Mouse (Mus musculus): ENCODE data around the gene Cacna1a. TPM values are rescaled to one million over a fixed set of nuclear protein-coding genes. Genes with fewer than 3 reads are reported as not detected.

Cacna1a gene
- total and polyA plus RNA-seq, 3 experiments, result 3.2 to 5.1 TPM; not detected in 1

GRCm38 (mm10) chr8:84513765-84514164 lies 125.5 kb downstream of the Cacna1a start:
- Histone ChIP-seq H3K27ac (ENCODE audit: control insufficient read depth, low read depth, low read length) (no peak overlapping the region), H3K36me3 (ENCODE audit: control insufficient read depth in 1 of 2, insufficient read depth in 2 of 2, low read length in 2 of 2) (no peaks in the 10 kb centered on the region), H3K4me1 (ENCODE audit: control insufficient read depth in 1 of 2, insufficient read depth in 2 of 2, low read length in 2 of 2) (no peaks in the 10 kb centered on the region), H3K9ac (ENCODE audit: control insufficient read depth, low read depth, low read length, poor library complexity, severe bottlenecking) (no peak overlapping the region), H3K27me3 (ENCODE audit: control insufficient read depth in 1 of 2, insufficient read depth in 2 of 2, low read length in 2 of 2) (peaks cover 0 to 2% of the 10 kb centered on the region in 2 experiments; a peak in 1 of 4 replicates), H3K9me3 (replicated peaks; ENCODE audit: insufficient read depth, low read length) (no peaks in the 10 kb centered on the region), H3K79me2 (ENCODE audit: control insufficient read depth, insufficient read depth, low read length, poor library complexity) (no peaks in the 10 kb centered on the region), H3K4me3 (ENCODE audit: control insufficient read depth in 1 of 2, insufficient read depth in 1 of 2, low read depth in 2 of 2, low read length in 2 of 2) (no peak overlapping the region)
- TF ChIP-seq RAD21 (IDR thresholded peaks at IDR 0.05; ENCODE audit: low read depth, low read length) (peak; percentile 29), SMC3 (IDR thresholded peaks at IDR 0.05; ENCODE audit: low read depth, low read length) (peak; percentile 46), POLR2A (IDR thresholded peaks at IDR 0.05; ENCODE audit: control insufficient read depth in 1 of 2, insufficient read depth in 1 of 2, low read depth in 1 of 2, low read length in 2 of 2, poor library complexity in 1 of 2) (no peak), TCF12 (IDR thresholded peaks at IDR 0.05; ENCODE audit: low read depth, low read length) (no peak), CTCF (IDR thresholded peaks at IDR 0.05 in 2 of 3, conservative IDR thresholded peaks at IDR 0.05 in 1 of 3; ENCODE audit: control insufficient read depth in 1 of 3, insufficient read depth in 1 of 3, low read depth in 2 of 3, low read length in 3 of 3, poor library complexity in 1 of 3, severe bottlenecking in 1 of 3) (peak; percentile 56 to 60 (median 57)), TBP (IDR thresholded peaks at IDR 0.05; ENCODE audit: low read depth, low read length) (no peak), KAT2A (conservative IDR thresholded peaks at IDR 0.05; ENCODE audit: low read depth, low read length) (no peak), POLR2AphosphoS2 (IDR thresholded peaks at IDR 0.05; ENCODE audit: low read length) (no peak), RCOR1 (IDR thresholded peaks at IDR 0.05; ENCODE audit: low read depth, low read length) (no peak)
- peak; percentile 27 for DNase-seq (ENCODE audit: low read depth, low spot score)

DNA sequence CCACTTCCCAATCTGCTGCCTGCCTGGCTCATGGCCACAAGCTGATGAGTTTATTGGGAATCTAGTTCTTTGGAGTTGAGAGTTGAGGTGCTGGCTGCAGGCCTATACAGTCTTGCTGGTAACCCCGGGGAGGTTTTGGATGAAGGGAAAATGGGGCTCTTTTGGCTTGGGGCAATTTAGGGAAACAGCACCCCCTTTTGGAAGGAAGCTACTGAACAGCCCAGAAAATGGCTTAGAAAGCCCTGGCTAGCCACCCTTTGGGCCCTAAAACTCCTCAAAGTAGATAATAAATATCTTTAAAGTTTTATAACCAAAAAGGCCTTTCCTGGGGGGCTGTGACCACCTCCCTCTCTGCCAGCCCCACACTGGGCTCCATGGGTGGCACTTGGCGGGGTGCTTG lies 129.9 kb downstream of the Cacna1a start:
- H3K27me3 ChIP-seq (ENCODE audit: control insufficient read depth in 1 of 2, insufficient read depth in 2 of 2, low read length in 2 of 2), result peaks cover 0 to 2% of the 10 kb centered on the region in 2 experiments; a peak in 1 of 4 replicates
- H3K36me3 ChIP-seq (ENCODE audit: control insufficient read depth in 1 of 2, insufficient read depth in 2 of 2, low read length in 2 of 2), result no peaks in the 10 kb centered on the region
- H3K27ac ChIP-seq (ENCODE audit: control insufficient read depth, low read depth, low read length), result no peak overlapping the region
- H3K9ac ChIP-seq (ENCODE audit: control insufficient read depth, low read depth, low read length, poor library complexity, severe bottlenecking), result no peak overlapping the region
- no peak for DNase-seq (ENCODE audit: low read depth, low spot score)
- H3K79me2 ChIP-seq (ENCODE audit: control insufficient read depth, insufficient read depth, low read length, poor library complexity), result no peaks in the 10 kb centered on the region
- H3K4me1 ChIP-seq (ENCODE audit: control insufficient read depth in 1 of 2, insufficient read depth in 2 of 2, low read length in 2 of 2), result no peaks in the 10 kb centered on the region
- H3K4me3 ChIP-seq (ENCODE audit: control insufficient read depth in 1 of 2, insufficient read depth in 1 of 2, low read depth in 2 of 2, low read length in 2 of 2), result no peak overlapping the region
- TF ChIP-seq USF1 (IDR thresholded peaks at IDR 0.05; ENCODE audit: low read depth, low read length) (no peak), CHD1 (IDR thresholded peaks at IDR 0.05; ENCODE audit: low read depth, low read length) (no peak), CTCF (IDR thresholded peaks at IDR 0.05 in 2 of 3, conservative IDR thresholded peaks at IDR 0.05 in 1 of 3; ENCODE audit: control insufficient read depth in 1 of 3, insufficient read depth in 1 of 3, low read depth in 2 of 3, low read length in 3 of 3, poor library complexity in 1 of 3, severe bottlenecking in 1 of 3) (peak in 1 of 3 experiments; percentile 40; a peak in 3 of 6 replicates), MXI1 (IDR thresholded peaks at IDR 0.05; ENCODE audit: low read depth, low read length) (no peak), MYB (IDR thresholded peaks at IDR 0.05; ENCODE audit: low read depth, low read length) (no peak), E2F4 (IDR thresholded peaks at IDR 0.05; ENCODE audit: borderline replicate concordance, low read depth, low read length) (no peak), TBP (IDR thresholded peaks at IDR 0.05; ENCODE audit: low read depth, low read length) (no peak), POLR2AphosphoS5 (IDR thresholded peaks at IDR 0.05; ENCODE audit: borderline replicate concordance, low read depth, low read length) (no peak), MEF2A (IDR thresholded peaks at IDR 0.05; ENCODE audit: extremely low read depth, insufficient replicate concordance, low read depth, low read length, poor library complexity, severe bottlenecking) (no peak), CHD2 (IDR thresholded peaks at IDR 0.05; ENCODE audit: low read length) (no peak), RAD21 (IDR thresholded peaks at IDR 0.05; ENCODE audit: low read depth, low read length) (peak; percentile 26), ELF1 (IDR thresholded peaks at IDR 0.05; ENCODE audit: low read depth, low read length) (no peak), HCFC1 (IDR thresholded peaks at IDR 0.05; ENCODE audit: low read depth, low read length) (no peak)
- no peaks in the 10 kb centered on the region for H3K9me3 ChIP-seq (replicated peaks; ENCODE audit: insufficient read depth, low read length)

Data from MEL (cell line).